Mouse (Mus musculus): ENCODE measurements around the gene Ubald2.

GRCm38 (mm10) chr11:116424621-116425407, 9.1 kb upstream of the Ubald2 start:
- TF ChIP-seq CTCF (IDR thresholded peaks at IDR 0.05; ENCODE audit: low read depth) (no peak), EP300 (IDR thresholded peaks at IDR 0.05; ENCODE audit: low read depth) (no peak)
